Mouse (Mus musculus): Measurements from ENCODE around the gene Olfr316. TPM values are rescaled to one million over a fixed set of nuclear protein-coding genes. Genes with fewer than 3 reads are reported as not detected.
A peak's percentile ranks its signal among the peaks of the same experiment; 100 is the strongest.

Olfr316 gene
- polyA plus RNA-seq, 1 experiment from 2014 or later: not detected

GRCm38 (mm10) chr11:58784182-58784581 is 31.6 kb downstream of the Olfr316 start:
- H3K9ac ChIP-seq: no peak overlapping the region
- H3K27ac ChIP-seq (replicated peaks): no peak overlapping the region
- no peaks in the 10 kb centered on the region for H3K27me3 ChIP-seq (replicated peaks)
- no peak overlapping the region for H3K4me3 ChIP-seq
- peaks cover 18% of the 10 kb centered on the region for H3K4me1 ChIP-seq
- no peak for ATAC-seq (ENCODE audit: extremely low read depth, insufficient number of reproducible peaks, low FRiP score, low TSS enrichment)
- WGBS: 59% methylated on average over 2 of the region's 2 CpGs
- no peak overlapping the region for H3K4me2 ChIP-seq
- no peaks in the 10 kb centered on the region for H3K9me3 ChIP-seq
- no peaks in the 10 kb centered on the region for H3K36me3 ChIP-seq

GRCm38 (mm10) chr11:58787651-58788050 is 35.1 kb downstream of the Olfr316 start:
- no peak for ATAC-seq (ENCODE audit: extremely low read depth, insufficient number of reproducible peaks, low FRiP score, low TSS enrichment)
- H3K27me3 ChIP-seq (replicated peaks): no peaks in the 10 kb centered on the region

GRCm38 (mm10) chr11:58788346-58788745 is 35.8 kb downstream of the Olfr316 start:
- H3K4me1 ChIP-seq: 0 out of 2 replicates have a peak, but pooled peaks cover 7% of the 10 kb centered on the region
- no peak overlapping the region for H3K9ac ChIP-seq
- no peak overlapping the region for H3K4me3 ChIP-seq
- no peak overlapping the region for H3K4me2 ChIP-seq
- 73% methylated on average over 8 of the region's 8 CpGs for WGBS
- no peak for ATAC-seq (ENCODE audit: extremely low read depth, insufficient number of reproducible peaks, low FRiP score, low TSS enrichment)
- no peaks in the 10 kb centered on the region for H3K27me3 ChIP-seq (replicated peaks)
- no peaks in the 10 kb centered on the region for H3K9me3 ChIP-seq
- no peak overlapping the region for H3K27ac ChIP-seq (replicated peaks)
- no peaks in the 10 kb centered on the region for H3K36me3 ChIP-seq

More at GRCm38 (mm10) chr11:58787651-58788050, 35.1 kb downstream of the Olfr316 start:
- 74% methylated on average over 10 of the region's 10 CpGs for WGBS
- no peak overlapping the region for H3K4me3 ChIP-seq
- no peaks in the 10 kb centered on the region for H3K9me3 ChIP-seq
- no peaks in the 10 kb centered on the region for H3K36me3 ChIP-seq
- H3K9ac ChIP-seq: no peak overlapping the region
- H3K4me1 ChIP-seq: peaks cover 10% of the 10 kb centered on the region
- no peak overlapping the region for H3K4me2 ChIP-seq
- no peak overlapping the region for H3K27ac ChIP-seq (replicated peaks)

GRCm38 (mm10) chr11:58789532-58789931 is 37.0 kb downstream of the Olfr316 start:
- no peaks in the 10 kb centered on the region for H3K9me3 ChIP-seq
- H3K36me3 ChIP-seq: no peaks in the 10 kb centered on the region
- 23% methylated on average over 3 of the region's 3 CpGs for WGBS
- H3K4me3 ChIP-seq: no peak overlapping the region
- no peak overlapping the region for H3K27ac ChIP-seq (replicated peaks)
- no peak overlapping the region for H3K4me2 ChIP-seq
- no peak for ATAC-seq (ENCODE audit: extremely low read depth, insufficient number of reproducible peaks, low FRiP score, low TSS enrichment)
- H3K27me3 ChIP-seq (replicated peaks): no peaks in the 10 kb centered on the region
- no peak overlapping the region for H3K9ac ChIP-seq
- H3K4me1 ChIP-seq: 0 out of 2 replicates have a peak, but pooled peaks cover 7% of the 10 kb centered on the region

- H3K4me1 ChIP-seq: 0 out of 2 replicates have a peak, but pooled peaks cover 1% of the 10 kb centered on the region
- H3K9ac ChIP-seq: no peak overlapping the region
- 44% methylated on average over 2 of the region's 2 CpGs for WGBS
- no peaks in the 10 kb centered on the region for H3K36me3 ChIP-seq
- no peak for ATAC-seq (ENCODE audit: extremely low read depth, insufficient number of reproducible peaks, low FRiP score, low TSS enrichment)
- no peak overlapping the region for H3K27ac ChIP-seq (replicated peaks)
- H3K9me3 ChIP-seq: no peaks in the 10 kb centered on the region
- H3K4me3 ChIP-seq: no peak overlapping the region
- H3K4me2 ChIP-seq: no peak overlapping the region
- H3K27me3 ChIP-seq (replicated peaks): no peaks in the 10 kb centered on the region
Measured at GRCm38 (mm10) chr11:58790053-58790452, 37.5 kb downstream of the Olfr316 start.

GRCm38 (mm10) chr11:58790646-58791045 is 38.1 kb downstream of the Olfr316 start:
- no peak for ATAC-seq (ENCODE audit: extremely low read depth, insufficient number of reproducible peaks, low FRiP score, low TSS enrichment)
- 56% methylated on average over 6 of the region's 6 CpGs for WGBS
- Histone ChIP-seq H3K9ac (no peak overlapping the region), H3K36me3 (no peaks in the 10 kb centered on the region), H3K27me3 (replicated peaks) (no peaks in the 10 kb centered on the region), H3K4me3 (no peak overlapping the region), H3K4me2 (no peak overlapping the region), H3K9me3 (no peaks in the 10 kb centered on the region), H3K27ac (replicated peaks) (no peak overlapping the region), H3K4me1 (no peaks in the 10 kb centered on the region)

GRCm38 (mm10) chr11:58795856-58796255 is 43.3 kb downstream of the Olfr316 start:
- Histone ChIP-seq H3K4me2 (no peak overlapping the region), H3K4me1 (no peaks in the 10 kb centered on the region), H3K9ac (no peak overlapping the region), H3K27ac (replicated peaks) (no peak overlapping the region), H3K4me3 (no peak overlapping the region), H3K27me3 (replicated peaks) (no peaks in the 10 kb centered on the region), H3K9me3 (no peaks in the 10 kb centered on the region), H3K36me3 (no peaks in the 10 kb centered on the region)
- WGBS: 60% methylated on average over 2 of the region's 2 CpGs
- ATAC-seq (ENCODE audit: extremely low read depth, insufficient number of reproducible peaks, low FRiP score, low TSS enrichment): no peak

- 64% methylated on average over 7 of the region's 7 CpGs for WGBS
- no peak overlapping the region for H3K27ac ChIP-seq (replicated peaks)
- H3K4me3 ChIP-seq: no peak overlapping the region
- H3K4me1 ChIP-seq: peaks cover 4% of the 10 kb centered on the region
- H3K4me2 ChIP-seq: no peak overlapping the region
- H3K9ac ChIP-seq: no peak overlapping the region
- no peaks in the 10 kb centered on the region for H3K27me3 ChIP-seq (replicated peaks)
- no peaks in the 10 kb centered on the region for H3K9me3 ChIP-seq
- H3K36me3 ChIP-seq: no peaks in the 10 kb centered on the region
- no peak for ATAC-seq (ENCODE audit: extremely low read depth, insufficient number of reproducible peaks, low FRiP score, low TSS enrichment)
Measured at GRCm38 (mm10) chr11:58796850-58797249, 44.3 kb downstream of the Olfr316 start.

- H3K4me1 ChIP-seq: peaks cover 7% of the 10 kb centered on the region
- no peak overlapping the region for H3K4me2 ChIP-seq
- 68% methylated on average over 5 of the region's 5 CpGs for WGBS
- H3K9ac ChIP-seq: no peak overlapping the region
- no peak overlapping the region for H3K27ac ChIP-seq (replicated peaks)
- ATAC-seq (ENCODE audit: extremely low read depth, insufficient number of reproducible peaks, low FRiP score, low TSS enrichment): no peak
- no peak overlapping the region for H3K4me3 ChIP-seq
- H3K9me3 ChIP-seq: no peaks in the 10 kb centered on the region
- H3K27me3 ChIP-seq (replicated peaks): no peaks in the 10 kb centered on the region
- H3K36me3 ChIP-seq: no peaks in the 10 kb centered on the region
Measured at GRCm38 (mm10) chr11:58799747-58800146, 47.2 kb downstream of the Olfr316 start.

GRCm38 (mm10) chr11:58801558-58802228 is 49.2 kb downstream of the Olfr316 start, which contains the start of gene Fam183b:
Fam183b (minus strand) TSS chr11:58801960.
- Histone ChIP-seq H3K27me3 (replicated peaks) (no peaks in the 10 kb centered on the region), H3K4me3 (no peak within 1 kb of the TSS), H3K4me1 (peaks cover 7% of the 10 kb centered on the region), H3K9ac (no peak within 1 kb of the TSS), H3K27ac (replicated peaks) (no peak within 1 kb of the TSS), H3K36me3 (no peaks in the 10 kb centered on the region), H3K9me3 (no peaks in the 10 kb centered on the region), H3K4me2 (peak within 1 kb of the TSS; percentile 42)
- 33% methylated on average over 14 of the region's 14 CpGs for WGBS
- ATAC-seq (ENCODE audit: extremely low read depth, insufficient number of reproducible peaks, low FRiP score, low TSS enrichment): no peak

- WGBS: 65% methylated on average over 4 of the region's 4 CpGs
- no peak overlapping the region for H3K27ac ChIP-seq (replicated peaks)
- ATAC-seq (ENCODE audit: extremely low read depth, insufficient number of reproducible peaks, low FRiP score, low TSS enrichment): no peak
- peaks cover 7% of the 10 kb centered on the region for H3K4me1 ChIP-seq
- H3K9ac ChIP-seq: no peak overlapping the region
- H3K4me2 ChIP-seq: no peak overlapping the region
- H3K36me3 ChIP-seq: no peaks in the 10 kb centered on the region
- no peaks in the 10 kb centered on the region for H3K27me3 ChIP-seq (replicated peaks)
- no peaks in the 10 kb centered on the region for H3K9me3 ChIP-seq
- no peak overlapping the region for H3K4me3 ChIP-seq
Measured at GRCm38 (mm10) chr11:58803871-58804270, 51.3 kb downstream of the Olfr316 start.

- no peak overlapping the region for H3K4me2 ChIP-seq
- H3K4me3 ChIP-seq: no peak overlapping the region
- no peaks in the 10 kb centered on the region for H3K27me3 ChIP-seq (replicated peaks)
- H3K9me3 ChIP-seq: no peaks in the 10 kb centered on the region
- H3K9ac ChIP-seq: no peak overlapping the region
- no peak for ATAC-seq (ENCODE audit: extremely low read depth, insufficient number of reproducible peaks, low FRiP score, low TSS enrichment)
- WGBS: 56% methylated on average over 2 of the region's 2 CpGs
- H3K36me3 ChIP-seq: no peaks in the 10 kb centered on the region
- peaks cover 7% of the 10 kb centered on the region for H3K4me1 ChIP-seq
- no peak overlapping the region for H3K27ac ChIP-seq (replicated peaks)
Measured at GRCm38 (mm10) chr11:58804393-58804792, 51.9 kb downstream of the Olfr316 start.
